In the genomic region with DNA sequence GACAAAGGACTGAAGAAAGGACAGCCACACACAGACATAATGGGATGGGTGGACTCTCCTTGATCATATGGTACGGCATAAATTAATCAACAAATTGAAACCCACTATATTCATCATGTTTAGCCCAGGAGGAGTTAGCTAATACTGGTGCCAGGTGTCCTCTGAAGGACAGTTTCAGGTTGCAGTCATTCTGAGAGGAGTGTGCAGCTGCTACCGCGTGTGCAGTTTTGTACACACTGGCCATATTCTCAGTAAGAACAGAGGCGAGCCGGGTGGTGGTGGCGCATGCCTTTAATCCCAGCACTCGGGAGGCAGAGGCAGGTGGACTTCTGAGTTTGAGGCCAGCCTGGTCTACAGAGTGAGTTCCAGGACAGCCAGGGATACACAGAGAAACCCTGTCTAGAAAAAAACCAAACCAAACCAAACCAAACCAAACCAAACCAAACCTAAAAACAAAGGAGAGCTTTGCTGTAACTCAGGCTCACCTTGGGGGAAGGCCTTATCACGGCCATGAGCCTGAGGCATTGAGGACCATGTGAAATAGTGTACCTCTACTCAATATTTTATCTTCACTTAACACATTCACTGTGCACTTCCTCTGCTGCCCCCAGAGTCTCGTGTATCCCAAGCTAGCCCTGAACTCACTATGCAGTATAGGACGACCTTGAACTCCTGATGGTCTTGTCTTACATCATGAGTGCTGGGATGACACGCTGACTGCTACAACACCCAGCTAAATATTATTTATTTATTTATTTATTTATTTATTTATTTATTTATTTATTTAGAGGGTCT, we compare ENCODE assay signal across 1 mouse cellular context.
TF ChIP-seq lines count a peak whose summit lies in the region.

No protein-coding gene starts in this region.

TF ChIP-seq in CH12.LX, 34 proteins besides CTCF, POLR2A, EP300 and RAD21:
- TF ChIP-seq KAT2A (IDR thresholded peaks at IDR 0.05; ENCODE audit: insufficient replicate concordance, low read length) (no peak), UBTF (IDR thresholded peaks at IDR 0.05; ENCODE audit: low read depth, low read length) (no peak), ZC3H11A (IDR thresholded peaks at IDR 0.05; ENCODE audit: low read depth, low read length) (no peak), SMC3 (IDR thresholded peaks at IDR 0.05; ENCODE audit: low read depth, low read length) (no peak), MAFK (IDR thresholded peaks at IDR 0.05; ENCODE audit: insufficient replicate concordance, low read length) (peak; percentile 66; the same call in 1 of the 2 replicates), MXI1 (IDR thresholded peaks at IDR 0.05; ENCODE audit: low read depth, low read length) (peak; percentile 41; the same call in 1 of the 2 replicates), ZMIZ1 (IDR thresholded peaks at IDR 0.05; ENCODE audit: low read depth, low read length) (no peak), ETS1 (conservative IDR thresholded peaks at IDR 0.05; ENCODE audit: low read depth, low read length) (peak; percentile 72), USF2 (conservative IDR thresholded peaks at IDR 0.05; ENCODE audit: low read depth, low read length) (no peak), ZKSCAN1 (IDR thresholded peaks at IDR 0.05; ENCODE audit: borderline replicate concordance, low read depth, low read length) (no peak), MYC (IDR thresholded peaks at IDR 0.05; ENCODE audit: low read depth, low read length) (peak; percentile 82), JUND (conservative IDR thresholded peaks at IDR 0.05; ENCODE audit: low read depth, low read length) (peak; percentile 84), E2F4 (IDR thresholded peaks at IDR 0.05; ENCODE audit: insufficient replicate concordance, low read depth, low read length) (no peak), MEF2A (IDR thresholded peaks at IDR 0.05; ENCODE audit: borderline replicate concordance, low read depth, low read length) (peak; percentile 78; the same call in 1 of the 2 replicates), USF1 (IDR thresholded peaks at IDR 0.05; ENCODE audit: low read depth, low read length) (no peak), ZNF384 (IDR thresholded peaks at IDR 0.05; ENCODE audit: low read depth, low read length) (peak; percentile 43; the same call in 1 of the 2 replicates), PAX5 (IDR thresholded peaks at IDR 0.05; ENCODE audit: low read length) (no peak), TBP (conservative IDR thresholded peaks at IDR 0.05; ENCODE audit: low read depth, low read length) (no peak), HCFC1 (IDR thresholded peaks at IDR 0.05; ENCODE audit: low read depth, low read length) (no peak), JUN (IDR thresholded peaks at IDR 0.05; ENCODE audit: insufficient read depth, low read depth, low read length) (peak; percentile 86), SIN3A (IDR thresholded peaks at IDR 0.05; ENCODE audit: low read length) (peak; percentile 53; the same call in 1 of the 2 replicates), CHD1 (IDR thresholded peaks at IDR 0.05; ENCODE audit: low read depth, low read length) (no peak), MAX (IDR thresholded peaks at IDR 0.05; ENCODE audit: low read length) (peak; percentile 73), RCOR1 (conservative IDR thresholded peaks at IDR 0.05; ENCODE audit: low read depth, low read length) (peak; percentile 86), NRF1 (IDR thresholded peaks at IDR 0.05; ENCODE audit: low read depth, low read length) (peak; percentile 56), TCF12 (IDR thresholded peaks at IDR 0.05; ENCODE audit: low read depth, low read length) (peak; percentile 99), CHD2 (IDR thresholded peaks at IDR 0.05; ENCODE audit: low read length) (peak; percentile 72; the same call in 1 of the 2 replicates), BHLHE40 (IDR thresholded peaks at IDR 0.05; ENCODE audit: low read depth, low read length) (peak; percentile 91), IRF4 (IDR thresholded peaks at IDR 0.05; ENCODE audit: low read depth, low read length) (peak; percentile 97), NELFE (IDR thresholded peaks at IDR 0.05; ENCODE audit: low read depth, low read length) (no peak), GABPA (IDR thresholded peaks at IDR 0.05; ENCODE audit: insufficient replicate concordance, low read depth, low read length) (no peak), MAZ (IDR thresholded peaks at IDR 0.05; ENCODE audit: low read depth, low read length) (no peak), ELF1 (IDR thresholded peaks at IDR 0.05; ENCODE audit: low read depth, low read length) (no peak), POLR2AphosphoS2 (IDR thresholded peaks at IDR 0.05; ENCODE audit: low read depth, low read length) (no peak)
TF ChIP-seq in CH12.LX: peak in this region for 16.
